Mouse (Mus musculus): ENCODE data around the gene Cd5. TPM values are rescaled to one million over a fixed set of nuclear protein-coding genes. Genes with fewer than 3 reads are reported as not detected.
A peak's percentile ranks its signal among the peaks of the same experiment; 100 is the strongest.

Cd5 gene
- polyA plus RNA-seq, 1 experiment from 2014 or later = 0.18 TPM

- Histone ChIP-seq H3K9me3 (no peaks in the 10 kb centered on the region), H3K4me3 (no peak overlapping the region), H3K27me3 (ENCODE audit: insufficient read depth, poor library complexity, severe bottlenecking) (no peaks in the 10 kb centered on the region), H3K4me1 (replicated peaks) (peaks cover 14% of the 10 kb centered on the region), H3K27ac (no peak overlapping the region), H3K36me3 (peaks cover 58% of the 10 kb centered on the region)
- DNase-seq (ENCODE audit: low spot score) = no peak
- 83% methylated on average over 13 of the region's 13 CpGs for WGBS
Observed at GRCm38 (mm10) chr19:10707087-10707875, 31.5 kb downstream of the Cd5 start.

- Histone ChIP-seq H3K4me3 (no peak overlapping the region), H3K4me1 (replicated peaks) (peaks cover 37% of the 10 kb centered on the region), H3K27me3 (ENCODE audit: insufficient read depth, poor library complexity, severe bottlenecking) (no peaks in the 10 kb centered on the region), H3K36me3 (peaks cover 28% of the 10 kb centered on the region), H3K9me3 (no peaks in the 10 kb centered on the region), H3K27ac (no peak overlapping the region)
- 91% methylated on average over 8 of the region's 8 CpGs for WGBS
- no peak for DNase-seq (ENCODE audit: low spot score)
Observed at GRCm38 (mm10) chr19:10703470-10703869, 35.3 kb downstream of the Cd5 start.

- no peak overlapping the region for H3K27ac ChIP-seq
- peaks cover 16% of the 10 kb centered on the region for H3K36me3 ChIP-seq
- H3K27me3 ChIP-seq (ENCODE audit: insufficient read depth, poor library complexity, severe bottlenecking) = no peaks in the 10 kb centered on the region
- no peak overlapping the region for H3K4me3 ChIP-seq
- 84% methylated on average over 8 of the region's 8 CpGs for WGBS
- H3K4me1 ChIP-seq (replicated peaks) = peaks cover 50% of the 10 kb centered on the region
- no peaks in the 10 kb centered on the region for H3K9me3 ChIP-seq
- no peak for DNase-seq (ENCODE audit: low spot score)
Observed at GRCm38 (mm10) chr19:10702125-10702524, 36.7 kb downstream of the Cd5 start.

- WGBS = 66% methylated on average over 6 of the region's 6 CpGs
- DNase-seq (ENCODE audit: low spot score) = no peak
Observed at GRCm38 (mm10) chr19:10701013-10701726, 37.6 kb downstream of the Cd5 start.

GRCm38 (mm10) chr19:10699851-10700250, 39.0 kb downstream of the Cd5 start:
- 81% methylated on average over 9 of the region's 9 CpGs for WGBS
- Histone ChIP-seq H3K27ac (peak overlapping the region; percentile 40; the same call in 1 of the 2 replicates), H3K4me1 (replicated peaks) (peaks cover 68% of the 10 kb centered on the region), H3K4me3 (no peak overlapping the region), H3K36me3 (0 out of 2 replicates have a peak, but pooled peaks cover 3% of the 10 kb centered on the region), H3K27me3 (ENCODE audit: insufficient read depth, poor library complexity, severe bottlenecking) (no peaks in the 10 kb centered on the region), H3K9me3 (no peaks in the 10 kb centered on the region)
- no peak for DNase-seq (ENCODE audit: low spot score)

More at GRCm38 (mm10) chr19:10701013-10701726, 37.6 kb downstream of the Cd5 start:
- Histone ChIP-seq H3K4me3 (no peak overlapping the region), H3K9me3 (no peaks in the 10 kb centered on the region), H3K27me3 (ENCODE audit: insufficient read depth, poor library complexity, severe bottlenecking) (no peaks in the 10 kb centered on the region), H3K27ac (no peak overlapping the region), H3K36me3 (peaks cover 8% of the 10 kb centered on the region), H3K4me1 (replicated peaks) (peaks cover 57% of the 10 kb centered on the region)

GRCm38 (mm10) chr19:10698131-10698991, 40.4 kb downstream of the Cd5 start:
- Histone ChIP-seq H3K4me3 (no peak overlapping the region), H3K36me3 (0 out of 2 replicates have a peak, but pooled peaks cover under 1% of the 10 kb centered on the region), H3K27ac (0 out of 2 replicates have a peak overlapping the region, but pooled peaks have one; percentile 59), H3K9me3 (no peaks in the 10 kb centered on the region), H3K27me3 (ENCODE audit: insufficient read depth, poor library complexity, severe bottlenecking) (no peaks in the 10 kb centered on the region), H3K4me1 (replicated peaks) (peaks cover 68% of the 10 kb centered on the region)
- DNase-seq (ENCODE audit: low spot score) = no peak
- 73% methylated on average over 9 of the region's 9 CpGs for WGBS

- peak overlapping the region; percentile 75 for H3K27ac ChIP-seq
- 29% methylated on average over 7 of the region's 7 CpGs for WGBS
Observed at GRCm38 (mm10) chr19:10695801-10696200, 43.0 kb downstream of the Cd5 start.

GRCm38 (mm10) chr19:10693926-10694682, 44.7 kb downstream of the Cd5 start:
- DNase-seq (ENCODE audit: low spot score) = no peak
- Histone ChIP-seq H3K27ac (no peak overlapping the region), H3K4me3 (no peak overlapping the region), H3K4me1 (replicated peaks) (peaks cover 65% of the 10 kb centered on the region), H3K27me3 (ENCODE audit: insufficient read depth, poor library complexity, severe bottlenecking) (no peaks in the 10 kb centered on the region), H3K36me3 (no peaks in the 10 kb centered on the region), H3K9me3 (no peaks in the 10 kb centered on the region)
- 92% methylated on average over 10 of the region's 10 CpGs for WGBS

More at GRCm38 (mm10) chr19:10695801-10696200, 43.0 kb downstream of the Cd5 start:
- DNase-seq (ENCODE audit: low spot score) = no peak
- H3K27me3 ChIP-seq (ENCODE audit: insufficient read depth, poor library complexity, severe bottlenecking) = no peaks in the 10 kb centered on the region
- peak overlapping the region; percentile 14; the same call in 1 of the 2 replicates for H3K4me3 ChIP-seq
- H3K4me1 ChIP-seq (replicated peaks) = peaks cover 65% of the 10 kb centered on the region
- H3K36me3 ChIP-seq = no peaks in the 10 kb centered on the region
- H3K9me3 ChIP-seq = no peaks in the 10 kb centered on the region

- Histone ChIP-seq H3K27me3 (ENCODE audit: insufficient read depth, poor library complexity, severe bottlenecking) (no peaks in the 10 kb centered on the region), H3K4me1 (replicated peaks) (peaks cover 63% of the 10 kb centered on the region), H3K4me3 (no peak overlapping the region), H3K36me3 (no peaks in the 10 kb centered on the region), H3K27ac (no peak overlapping the region), H3K9me3 (no peaks in the 10 kb centered on the region)
- 89% methylated on average over 4 of the region's 4 CpGs for WGBS
- DNase-seq (ENCODE audit: low spot score) = no peak
Observed at GRCm38 (mm10) chr19:10692361-10692760, 46.4 kb downstream of the Cd5 start.

- peaks cover 58% of the 10 kb centered on the region for H3K4me1 ChIP-seq (replicated peaks)
- DNase-seq (ENCODE audit: low spot score) = no peak
- H3K27ac ChIP-seq = no peak overlapping the region
- H3K9me3 ChIP-seq = no peaks in the 10 kb centered on the region
- H3K27me3 ChIP-seq (ENCODE audit: insufficient read depth, poor library complexity, severe bottlenecking) = no peaks in the 10 kb centered on the region
- WGBS = 80% methylated on average over 3 of the region's 3 CpGs
- no peak overlapping the region for H3K4me3 ChIP-seq
- no peaks in the 10 kb centered on the region for H3K36me3 ChIP-seq
Observed at GRCm38 (mm10) chr19:10691660-10692059, 47.1 kb downstream of the Cd5 start.

GRCm38 (mm10) chr19:10691121-10691520, 47.7 kb downstream of the Cd5 start:
- Histone ChIP-seq H3K9me3 (no peaks in the 10 kb centered on the region), H3K27ac (no peak overlapping the region), H3K4me3 (no peak overlapping the region), H3K36me3 (no peaks in the 10 kb centered on the region), H3K4me1 (replicated peaks) (peaks cover 53% of the 10 kb centered on the region), H3K27me3 (ENCODE audit: insufficient read depth, poor library complexity, severe bottlenecking) (no peaks in the 10 kb centered on the region)
- no peak for DNase-seq (ENCODE audit: low spot score)
- WGBS = 93% methylated on average over 4 of the region's 4 CpGs

- Histone ChIP-seq H3K9me3 (no peaks in the 10 kb centered on the region), H3K4me3 (0 out of 2 replicates have a peak overlapping the region, but pooled peaks have one; percentile 87), H3K27me3 (ENCODE audit: insufficient read depth, poor library complexity, severe bottlenecking) (no peaks in the 10 kb centered on the region), H3K27ac (0 out of 2 replicates have a peak overlapping the region, but pooled peaks have one; percentile 97), H3K36me3 (no peaks in the 10 kb centered on the region), H3K4me1 (replicated peaks) (peaks cover 45% of the 10 kb centered on the region)
- 90% methylated on average over 3 of the region's 3 CpGs for WGBS
- no peak for DNase-seq (ENCODE audit: low spot score)
Observed at GRCm38 (mm10) chr19:10690336-10690735, 48.5 kb downstream of the Cd5 start.

Data from hindbrain, embryonic 10.5 days (tissue).